Mouse (Mus musculus) spleen, adult 2 months (tissue): ENCODE measurements at regions not wholly inside any gene's neighbourhood (a gene's known extent, or its start where the extent isn't known, plus 50 kb on each side); places are given as distances from the start of the nearest gene placed in this dataset.

Source experiments
- CTCF ChIP-seq: fragments of 200-500 bp; IDR thresholded peaks from 2 replicates; pipeline ENCODE4 v1.5.1; 2011; ENCODE audit warnings: mild to moderate bottlenecking, inconsistent platforms; ENCODE audit not compliant: insufficient read depth, insufficient read length, insufficient replicate concordance; ENCODE audit errors: extremely low read depth
- POLR2A ChIP-seq: fragments of 200-500 bp; IDR thresholded peaks from 2 replicates; pipeline ENCODE4 v1.6.1; 2011; ENCODE audit warnings: low read depth, low read length, inconsistent platforms

GRCm38 (mm10) chr7:130052376-130052775 lies 460.7 kb downstream of the Wdr11 start:
- TF ChIP-seq CTCF (no peak), POLR2A (no peak)
